Mouse (Mus musculus) cerebellum, adult 2 months (tissue): Measurements from ENCODE around the gene Tbc1d13. TPM values are rescaled to one million over a fixed set of nuclear protein-coding genes. Genes with fewer than 3 reads are reported as not detected.

Experiments
- DNase-seq, 2 experiments: peaks; one replicate each; pipeline ENCODE4 v3.0.0; 2021
- H3K27ac ChIP-seq: fragments of 200-500 bp; 2 replicates; pipeline ENCODE4 v1.5.1; 2012; ENCODE audit warnings: low read length, control low read depth, inconsistent platforms; ENCODE audit not compliant: insufficient read depth
- H3K27me3 ChIP-seq: fragments of 200-500 bp; 2 replicates; pipeline ENCODE4 v1.6.1; 2012; ENCODE audit warnings: inconsistent platforms, mild to moderate bottlenecking, low read length, moderate library complexity; ENCODE audit not compliant: control insufficient read depth, insufficient read depth
- H3K4me1 ChIP-seq: fragments of 200-500 bp; 2 replicates; pipeline ENCODE4 v1.6.1; 2011; ENCODE audit warnings: low read length; ENCODE audit not compliant: control insufficient read depth, insufficient read depth
- H3K4me3 ChIP-seq: fragments of 200-500 bp; replicated peaks from 2 replicates; pipeline ENCODE3; 2011; ENCODE audit warnings: mild to moderate bottlenecking, low read depth, low read length, control low read depth; ENCODE audit not compliant: insufficient read depth
- CTCF ChIP-seq: fragments of 200-500 bp; IDR thresholded peaks from 2 replicates; pipeline ENCODE4 v1.5.1; 2011; ENCODE audit warnings: low read depth, mild to moderate bottlenecking, control low read depth, low read length, moderate library complexity, borderline replicate concordance; ENCODE audit not compliant: insufficient read depth
- POLR2A ChIP-seq: fragments of 200-500 bp; IDR thresholded peaks from 2 replicates; pipeline ENCODE4 v1.6.1; 2011; ENCODE audit warnings: low read length, control low read depth, borderline replicate concordance; ENCODE audit not compliant: insufficient read depth
- WGBS: fragments of 180-500 bp; shearing (Covaris S2); methylation state at CpG from one replicate; pipeline ENCODE4 v1.1.7; 2018; 5-methylcytosine and 5-hydroxymethylcytosine counted together
- polyA plus RNA-seq: library from polyadenylated mRNA; depleted of rRNA; stranded (reverse); fragments of >200 nt; gene quantifications from 2 replicates; pipeline ENCODE4 v1.2.3, GENCODE M21; 2012; rRNA removed

Gene Tbc1d13
- polyA plus RNA-seq, 1 experiment = 58.2 TPM

DNA sequence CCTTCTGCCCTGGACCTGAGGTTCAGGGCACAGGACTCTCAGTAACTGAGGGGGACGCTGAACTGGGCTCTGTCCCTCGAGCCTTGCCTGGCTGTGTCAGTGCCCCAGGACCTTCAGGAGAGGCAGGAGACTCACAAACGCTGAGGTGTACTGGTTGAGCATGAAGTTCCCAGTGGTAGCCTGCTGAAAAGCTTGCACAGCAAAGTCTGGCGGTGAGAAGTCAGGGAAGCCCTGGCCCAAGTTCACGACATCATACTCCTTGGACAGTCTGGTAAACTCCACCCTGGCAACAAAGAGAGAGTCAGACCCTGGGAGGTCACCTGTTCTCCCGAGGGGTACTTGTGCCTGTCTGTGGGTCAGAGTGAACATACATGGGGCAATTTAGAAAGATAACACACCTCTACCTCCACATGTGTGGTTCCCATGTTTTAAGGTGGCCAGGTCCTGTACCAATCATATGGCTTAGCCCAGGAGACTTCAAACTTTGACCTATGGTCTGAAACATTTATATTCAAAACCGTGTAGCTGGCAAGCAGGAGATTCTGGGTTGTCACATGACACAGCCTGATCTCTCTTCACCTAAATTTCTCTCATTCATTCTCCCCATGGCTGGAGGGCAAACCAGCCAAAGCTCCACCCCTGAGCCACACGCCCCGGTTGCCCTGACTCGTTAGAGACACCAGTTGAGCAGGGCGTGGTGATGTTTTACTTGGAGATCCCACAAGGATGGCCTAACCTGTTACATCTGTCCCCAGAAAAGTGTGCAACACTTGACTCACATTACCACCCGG is 58.4 kb downstream of the Tbc1d13 start:
- no peaks in the 10 kb centered on the region for H3K27me3 ChIP-seq
- H3K4me3 ChIP-seq = no peak overlapping the region
- H3K27ac ChIP-seq = no peak overlapping the region
- WGBS = 79% methylated on average over 12 of the region's 12 CpGs
- no peaks in the 10 kb centered on the region for H3K4me1 ChIP-seq
- TF ChIP-seq POLR2A (no peak), CTCF (no peak)
- no peak for DNase-seq

DNA sequence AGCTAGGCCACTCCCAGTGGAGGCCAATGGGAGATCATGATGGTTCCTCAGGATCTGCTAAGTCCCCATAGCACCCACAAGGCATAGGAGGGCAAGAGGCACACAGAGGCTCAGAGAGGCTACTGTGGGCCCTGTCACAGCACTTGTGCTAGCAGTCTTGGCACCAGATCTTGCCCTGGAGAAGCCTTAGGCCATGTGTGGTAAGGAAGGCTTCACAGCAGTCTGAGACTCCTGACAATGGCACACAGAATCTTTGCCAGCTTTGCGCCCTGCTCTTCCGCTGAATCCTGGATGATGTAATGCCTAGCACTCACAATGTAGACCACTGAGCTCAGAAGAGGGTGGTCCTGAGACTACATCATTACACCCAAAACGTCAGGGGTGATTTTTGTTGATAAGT is 61.1 kb downstream of the Tbc1d13 start:
- 53% methylated on average over 3 of the region's 3 CpGs for WGBS
- Histone ChIP-seq H3K27ac (no peak overlapping the region), H3K4me1 (no peaks in the 10 kb centered on the region), H3K27me3 (no peaks in the 10 kb centered on the region), H3K4me3 (no peak overlapping the region)
- TF ChIP-seq CTCF (no peak), POLR2A (no peak)
- DNase-seq = no peak

DNA sequence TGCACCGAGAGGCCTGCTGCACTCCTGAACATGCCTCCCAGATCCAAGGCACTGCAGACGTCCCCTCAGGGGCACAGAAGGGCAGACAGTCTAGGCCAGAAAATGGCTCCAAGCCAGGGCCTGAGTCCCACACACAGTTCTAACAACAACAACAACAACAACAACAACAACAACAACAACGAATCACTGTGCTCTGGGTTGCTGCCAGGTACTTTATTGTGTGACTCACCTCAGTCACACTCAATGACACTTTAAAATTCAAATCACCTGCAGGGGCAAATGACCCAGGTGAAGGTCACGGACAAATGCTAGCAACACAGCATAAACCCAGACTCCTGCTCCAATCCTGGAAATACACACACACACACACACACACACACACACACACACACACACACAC is 64.5 kb downstream of the Tbc1d13 start:
- no peak for TF ChIP-seq CTCF
- no peak for TF ChIP-seq POLR2A
- WGBS = 53% methylated on average over 4 of the region's 4 CpGs

GRCm38 (mm10) chr2:30199984-30200383 is 66.4 kb downstream of the Tbc1d13 start:
- no peak for TF ChIP-seq CTCF
- TF ChIP-seq POLR2A = no peak
- no peak for DNase-seq

More for the DNA sequence above, 64.5 kb downstream of the Tbc1d13 start:
- H3K4me1 ChIP-seq = no peaks in the 10 kb centered on the region
- no peak for DNase-seq
- H3K27ac ChIP-seq = no peak overlapping the region
- H3K27me3 ChIP-seq = no peaks in the 10 kb centered on the region
- no peak overlapping the region for H3K4me3 ChIP-seq

DNA sequence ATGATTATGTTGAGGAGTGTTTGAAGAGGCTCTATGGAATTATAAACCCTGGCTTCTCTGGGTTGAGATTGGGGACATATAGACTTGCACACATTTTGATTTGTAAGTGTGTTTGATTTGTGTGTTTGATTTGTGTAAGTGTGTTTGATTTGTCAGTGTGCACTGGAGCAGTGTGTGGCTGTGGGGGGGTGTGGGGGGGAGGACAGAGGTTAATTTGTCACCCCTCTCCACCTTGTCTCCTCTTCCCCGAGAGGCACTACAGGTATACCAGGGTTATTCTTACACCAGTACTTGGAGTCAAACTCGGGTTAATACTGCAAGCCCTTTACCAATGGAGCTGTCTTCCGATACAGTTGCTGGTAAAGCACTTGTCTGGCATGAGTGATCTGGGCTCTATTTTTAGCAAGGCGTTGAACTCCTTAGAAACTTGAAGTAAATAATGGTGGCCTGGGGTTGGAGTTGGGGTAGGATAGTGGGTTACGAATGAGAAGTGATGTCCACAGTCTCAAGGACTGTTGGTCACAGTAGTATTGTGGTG is 66.9 kb downstream of the Tbc1d13 start:
- Histone ChIP-seq H3K27ac (no peak overlapping the region), H3K4me3 (no peak overlapping the region), H3K4me1 (peaks cover 5% of the 10 kb centered on the region; the same call in 1 of the 2 replicates), H3K27me3 (no peaks in the 10 kb centered on the region)
- TF ChIP-seq POLR2A (no peak), CTCF (no peak)
- WGBS = 88% methylated on average over 5 of the region's 5 CpGs
- no peak for DNase-seq

More at GRCm38 (mm10) chr2:30199984-30200383, 66.4 kb downstream of the Tbc1d13 start:
- Histone ChIP-seq H3K27me3 (no peaks in the 10 kb centered on the region), H3K27ac (no peak overlapping the region), H3K4me3 (no peak overlapping the region), H3K4me1 (peaks cover 5% of the 10 kb centered on the region; the same call in 1 of the 2 replicates)
- 87% methylated on average over 1 of the region's 1 CpGs for WGBS

Other genes starting within 250 kb of the Tbc1d13 start
- 264 and 287 TPM in 2 replicates for gene Odf2, start 244.5 kb upstream of the Tbc1d13 start, polyA plus RNA-seq
- 72.7 and 74.7 TPM in 2 replicates for gene Gle1, start 198.3 kb upstream of the Tbc1d13 start, polyA plus RNA-seq
- 922 and 988 TPM in 2 replicates for gene Sptan1, start 168.2 kb upstream of the Tbc1d13 start, polyA plus RNA-seq
- 25.2 and 25.6 TPM in 2 replicates for gene Wdr34, start 84.9 kb upstream of the Tbc1d13 start, polyA plus RNA-seq
- gene Set, start 76.4 kb upstream of the Tbc1d13 start, polyA plus RNA-seq = 138 and 159 TPM in 2 replicates
- 2.4 TPM in 2 replicates for gene Pkn3, start 56.1 kb upstream of the Tbc1d13 start, polyA plus RNA-seq
- 14.4 and 15.5 TPM in 2 replicates for gene Zdhhc12, start 40.1 kb upstream of the Tbc1d13 start, polyA plus RNA-seq
- gene Zer1, start 9.2 kb upstream of the Tbc1d13 start, polyA plus RNA-seq = 137 and 154 TPM in 2 replicates
- 52.9 and 54.1 TPM in 2 replicates for gene Endog, start 37.7 kb downstream of the Tbc1d13 start, polyA plus RNA-seq
- 50.5 and 52.7 TPM in 2 replicates for gene Spout1, start 44.7 kb downstream of the Tbc1d13 start, polyA plus RNA-seq
- 45.6 and 55.8 TPM in 2 replicates for gene Kyat1, start 72.1 kb downstream of the Tbc1d13 start, polyA plus RNA-seq
- gene Lrrc8a, start 104.0 kb downstream of the Tbc1d13 start, polyA plus RNA-seq = 54.8 and 58.0 TPM in 2 replicates
- gene Gm28035, start 106.8 kb downstream of the Tbc1d13 start, polyA plus RNA-seq = 8.5 and 8.6 TPM in 2 replicates
- 25.7 and 30.2 TPM in 2 replicates for gene Phyhd1, start 132.5 kb downstream of the Tbc1d13 start, polyA plus RNA-seq
- not detected in 2 replicates for gene Gm28038, start 147.3 kb downstream of the Tbc1d13 start, polyA plus RNA-seq
- gene Dolk, start 152.6 kb downstream of the Tbc1d13 start, polyA plus RNA-seq = 20.8 and 21.8 TPM in 2 replicates
- gene Nup188, start 152.7 kb downstream of the Tbc1d13 start, polyA plus RNA-seq = 19.4 and 22.9 TPM in 2 replicates
- 509 and 525 TPM in 2 replicates for gene Sh3glb2, start 225.6 kb downstream of the Tbc1d13 start, polyA plus RNA-seq
- 108 and 114 TPM in 2 replicates for gene Miga2, start 230.5 kb downstream of the Tbc1d13 start, polyA plus RNA-seq